Mouse (Mus musculus) megakaryocyte, adult 5-6 weeks (primary cell): ENCODE data around the gene Nutm1. TPM values are rescaled to one million over a fixed set of nuclear protein-coding genes. Genes with fewer than 3 reads are reported as not detected.
"Not testable (repeated sequence)": the region's sequence is repeated elsewhere in the genome, so short reads cannot be mapped to it uniquely, and the experiment has no call there.

ENCODE experiments used
- ATAC-seq: 2 replicates; pipeline ENCODE4 v1.8.0; 2016; ENCODE audit warnings: mild to moderate bottlenecking, inconsistent platforms; ENCODE audit not compliant: poor library complexity, severe bottlenecking
- total RNA-seq, 2 experiments: library from RNA; stranded (forward) in 1 of 2; stranded (reverse) in 1 of 2; fragments of 153-499, 151-499 nt in 1 of 2; fragments of 221-1000, 200-1000 nt in 1 of 2; gene quantifications; 2 replicates each; pipeline versions ENCODE4 v1.2.3 to v1.2.4; 2015 to 2017

Nutm1 gene
- total RNA-seq (2015) (not detected in 2 replicates), total RNA-seq (2017) (not detected in 2 replicates)

GRCm38 (mm10) chr2:112259241-112259962, at the start of gene Nutm1:
TSS of gene Nutm1 (minus strand) at chr2:112259291.
- peak; percentile 22; the same call in 1 of the 2 replicates for ATAC-seq

- no peak for ATAC-seq
These were observed 49.6 kb upstream of the Nutm1 start for GRCm38 (mm10) chr2:112308671-112309070.

- ATAC-seq = no peak
These were observed 39.1 kb upstream of the Nutm1 start for GRCm38 (mm10) chr2:112298221-112298620.

GRCm38 (mm10) chr2:112296211-112296610, 37.1 kb upstream of the Nutm1 start:
- ATAC-seq = no peak

- ATAC-seq = no peak
These were observed 33.7 kb upstream of the Nutm1 start for GRCm38 (mm10) chr2:112292823-112293222.

GRCm38 (mm10) chr2:112289507-112289906, 30.4 kb upstream of the Nutm1 start:
- no peak for ATAC-seq

- peak; percentile 34; the same call in 1 of the 2 replicates for ATAC-seq
These were observed 28.0 kb upstream of the Nutm1 start for GRCm38 (mm10) chr2:112287059-112287458.

- ATAC-seq = not testable (repeated sequence)
These were observed 27.0 kb upstream of the Nutm1 start for GRCm38 (mm10) chr2:112286062-112286461.

- ATAC-seq = no peak
These were observed 25.9 kb upstream of the Nutm1 start for GRCm38 (mm10) chr2:112285031-112285390.

GRCm38 (mm10) chr2:112284363-112285030, 25.4 kb upstream of the Nutm1 start:
- ATAC-seq = peak; percentile 83

GRCm38 (mm10) chr2:112282846-112283245, 23.8 kb upstream of the Nutm1 start:
- ATAC-seq = no peak

- no peak for ATAC-seq
These were observed 17.8 kb upstream of the Nutm1 start for GRCm38 (mm10) chr2:112276870-112277269.

GRCm38 (mm10) chr2:112273474-112273873, 14.4 kb upstream of the Nutm1 start:
- ATAC-seq = no peak

- ATAC-seq = no peak
These were observed 13.8 kb upstream of the Nutm1 start for GRCm38 (mm10) chr2:112272909-112273308.

- ATAC-seq = no peak
These were observed 10.9 kb upstream of the Nutm1 start for GRCm38 (mm10) chr2:112270011-112270410.

- ATAC-seq = peak; percentile 37
These were observed 8.6 kb upstream of the Nutm1 start for GRCm38 (mm10) chr2:112267547-112268269.

- ATAC-seq = no peak
These were observed 7.7 kb upstream of the Nutm1 start for GRCm38 (mm10) chr2:112266780-112267179.

- ATAC-seq = peak; percentile 43
These were observed 7.1 kb upstream of the Nutm1 start, which contains the start of gene Gm21985 for GRCm38 (mm10) chr2:112266242-112266592. TSS of gene Gm21985 (plus strand) at chr2:112266314.

GRCm38 (mm10) chr2:112265448-112266241, 6.6 kb upstream of the Nutm1 start, which contains the start of gene Slc12a6:
TSS of gene Slc12a6 (plus strand) at chr2:112265825.
- peak; percentile 73 for ATAC-seq

GRCm38 (mm10) chr2:112264364-112264763, 5.3 kb upstream of the Nutm1 start:
- ATAC-seq = no peak
